Mouse (Mus musculus) midbrain, embryonic 16.5 days (tissue): ENCODE measurements at regions not wholly inside any gene's neighbourhood (a gene's known extent, or its start where the extent isn't known, plus 50 kb on each side); places are given as distances from the start of the nearest gene placed in this dataset.

Source experiments
- ATAC-seq: fragments of 200-750 bp; cut with Nextera tagmentation; 2 replicates; pipeline ENCODE4 v1.8.0; 2017; ENCODE audit warnings: moderate TSS enrichment
- H3K27ac ChIP-seq: fragments of 300-500 bp; sonication (generic); 2 replicates; pipeline ENCODE4 v1.5.1; 2014; ENCODE audit warnings: mild to moderate bottlenecking, low read length, mixed read lengths
- H3K27me3 ChIP-seq: fragments of 300-500 bp; sonication (generic); 2 replicates; pipeline ENCODE4 v1.6.1; 2014; ENCODE audit warnings: low read depth, low read length, mixed read lengths; ENCODE audit not compliant: control insufficient read depth, insufficient read depth
- H3K36me3 ChIP-seq: fragments of 300-500 bp; sonication (generic); 2 replicates; pipeline ENCODE4 v1.6.1; 2014; ENCODE audit warnings: mild to moderate bottlenecking, low read length, moderate library complexity, mixed read lengths; ENCODE audit not compliant: control insufficient read depth, insufficient read depth
- H3K4me1 ChIP-seq: fragments of 300-500 bp; sonication (generic); 2 replicates; pipeline ENCODE4 v1.6.1; 2014; ENCODE audit warnings: mild to moderate bottlenecking, low read length, mixed read lengths; ENCODE audit not compliant: control insufficient read depth, insufficient read depth
- H3K4me2 ChIP-seq: fragments of 300-500 bp; sonication (generic); 2 replicates; pipeline ENCODE4 v1.6.1; 2014; ENCODE audit warnings: mild to moderate bottlenecking, low read length, mixed read lengths
- H3K4me3 ChIP-seq: fragments of 300-500 bp; sonication (generic); 2 replicates; pipeline ENCODE4 v1.5.1; 2014; ENCODE audit warnings: low read depth, mild to moderate bottlenecking, low read length, moderate library complexity, mixed read lengths
- H3K9ac ChIP-seq: fragments of 300-500 bp; sonication (generic); 2 replicates; pipeline ENCODE4 v1.6.1; 2014; ENCODE audit warnings: low read depth, low read length, mixed read lengths
- H3K9me3 ChIP-seq: fragments of 300-500 bp; sonication (generic); replicated peaks from 2 replicates; pipeline ENCODE4 v1.6.1; 2014; ENCODE audit warnings: mild to moderate bottlenecking, low read length, mixed read lengths; ENCODE audit not compliant: control insufficient read depth, poor library complexity, severe bottlenecking
- WGBS: fragments of 180-500 bp; shearing (Covaris S2); extraction: QIAGEN DNeasy Blood & Tissue Kit; methylation state at CpG from one replicate; pipeline ENCODE4 v1.1.7; 2014; 5-methylcytosine and 5-hydroxymethylcytosine counted together

DNA sequence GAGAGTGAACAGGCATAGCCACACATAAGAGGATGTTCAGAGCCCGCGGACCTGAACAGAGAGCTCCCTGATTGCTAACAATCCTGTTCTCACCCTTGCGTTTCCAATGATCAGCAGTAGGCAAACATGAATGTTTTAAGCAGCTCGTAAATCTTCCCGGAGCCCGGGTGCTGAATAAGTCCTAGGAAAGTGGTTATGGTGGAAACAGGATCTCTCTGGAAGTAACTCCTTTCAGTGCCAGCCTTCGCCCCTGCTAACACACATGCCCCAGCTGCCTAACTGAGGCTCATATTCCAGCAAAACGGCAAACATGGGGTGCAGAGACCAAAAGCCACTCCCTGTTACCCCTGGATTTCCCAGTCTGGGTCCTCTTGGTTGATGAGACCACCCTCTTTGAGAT, 135.5 kb upstream of the Spag17 start:
- 86% methylated on average over 8 of the region's 8 CpGs for WGBS

DNA sequence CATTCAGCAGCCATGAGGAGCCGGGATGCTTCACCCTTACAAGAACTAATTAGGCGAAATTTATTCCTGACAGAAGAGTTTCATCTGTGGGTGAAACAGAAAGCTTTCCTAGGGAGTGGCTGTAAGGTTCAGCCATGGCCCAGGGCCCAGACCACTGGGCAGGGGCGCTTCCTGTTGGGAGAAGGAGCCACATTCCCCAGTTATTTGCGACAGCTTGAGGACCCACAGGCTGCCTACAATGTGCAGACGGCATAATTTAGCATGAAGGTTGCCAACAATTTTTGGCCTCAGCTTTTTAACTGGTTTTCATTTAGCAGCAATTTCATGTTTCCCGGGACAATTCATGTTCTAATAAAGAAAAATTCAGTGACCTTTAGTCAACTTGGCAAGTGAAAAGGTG, 106.7 kb upstream of the Spag17 start:
- Histone ChIP-seq H3K36me3 (no peaks in the 10 kb centered on the region), H3K4me3 (no peak overlapping the region), H3K27me3 (no peaks in the 10 kb centered on the region), H3K4me2 (no peak overlapping the region), H3K9me3 (no peaks in the 10 kb centered on the region), H3K4me1 (no peaks in the 10 kb centered on the region), H3K9ac (no peak overlapping the region), H3K27ac (no peak overlapping the region)
- WGBS: 80% methylated on average over 6 of the region's 6 CpGs
- ATAC-seq: no peak

More for the DNA sequence above, 135.5 kb upstream of the Spag17 start:
- no peak for ATAC-seq
- Histone ChIP-seq H3K4me2 (no peak overlapping the region), H3K4me1 (no peaks in the 10 kb centered on the region), H3K27me3 (no peaks in the 10 kb centered on the region), H3K27ac (no peak overlapping the region), H3K36me3 (no peaks in the 10 kb centered on the region), H3K9me3 (no peaks in the 10 kb centered on the region), H3K9ac (no peak overlapping the region), H3K4me3 (no peak overlapping the region)

DNA sequence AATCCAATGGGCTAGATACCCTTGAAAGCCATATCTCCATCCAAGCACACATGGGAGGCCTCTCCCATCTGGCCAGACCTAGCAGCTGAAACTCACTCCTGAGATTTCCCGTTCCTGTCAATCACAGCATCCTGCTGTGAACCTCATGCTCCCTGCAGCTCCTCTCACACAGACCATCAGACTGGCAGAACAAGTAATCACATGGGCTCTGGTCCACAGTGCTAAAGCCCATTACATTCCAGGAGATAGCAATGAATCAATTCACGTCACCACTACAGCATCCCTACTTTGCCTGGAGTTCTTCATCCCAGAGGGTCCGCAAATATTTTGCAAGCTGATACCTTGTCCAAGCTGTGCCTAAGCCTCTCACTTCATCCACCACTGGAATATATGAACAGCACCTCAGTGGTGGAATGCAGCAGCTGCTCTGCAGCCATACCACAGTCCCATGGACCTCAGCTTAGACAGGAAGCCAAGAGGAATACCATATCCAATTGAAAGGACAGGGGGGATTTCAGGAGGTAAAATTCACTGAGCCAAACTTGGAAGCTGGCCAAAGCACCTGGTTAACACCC, 99.2 kb upstream of the Spag17 start:
- ATAC-seq: no peak
- Histone ChIP-seq H3K27ac (no peak overlapping the region), H3K4me1 (no peaks in the 10 kb centered on the region), H3K9me3 (no peaks in the 10 kb centered on the region), H3K9ac (no peak overlapping the region), H3K4me2 (no peak overlapping the region), H3K27me3 (no peaks in the 10 kb centered on the region), H3K36me3 (no peaks in the 10 kb centered on the region), H3K4me3 (no peak overlapping the region)
- 68% methylated on average over 3 of the region's 3 CpGs for WGBS

DNA sequence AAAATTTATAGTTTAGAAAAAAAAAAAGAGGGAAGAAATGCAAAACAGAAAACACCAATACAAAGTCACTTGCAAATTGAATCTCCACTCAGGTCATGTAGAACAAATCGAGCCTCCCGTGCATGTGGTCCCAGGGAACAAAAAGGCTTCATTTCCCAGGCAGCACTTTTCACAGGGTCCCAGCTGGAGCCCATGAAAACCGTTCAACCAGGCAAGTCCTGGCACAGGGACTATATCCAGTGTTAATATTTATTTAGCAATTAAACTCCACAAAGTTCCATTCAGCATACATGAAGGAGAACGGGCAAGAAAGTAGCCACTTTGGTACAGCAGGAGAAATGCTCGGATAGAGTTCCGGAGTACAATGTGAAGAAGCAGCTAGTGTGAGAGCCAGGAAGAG, 93.9 kb upstream of the Spag17 start:
- no peak for ATAC-seq
- Histone ChIP-seq H3K27ac (no peak overlapping the region), H3K4me2 (no peak overlapping the region), H3K4me3 (no peak overlapping the region), H3K4me1 (no peaks in the 10 kb centered on the region), H3K27me3 (no peaks in the 10 kb centered on the region), H3K36me3 (no peaks in the 10 kb centered on the region), H3K9me3 (no peaks in the 10 kb centered on the region), H3K9ac (no peak overlapping the region)
- 47% methylated on average over 6 of the region's 6 CpGs for WGBS

DNA sequence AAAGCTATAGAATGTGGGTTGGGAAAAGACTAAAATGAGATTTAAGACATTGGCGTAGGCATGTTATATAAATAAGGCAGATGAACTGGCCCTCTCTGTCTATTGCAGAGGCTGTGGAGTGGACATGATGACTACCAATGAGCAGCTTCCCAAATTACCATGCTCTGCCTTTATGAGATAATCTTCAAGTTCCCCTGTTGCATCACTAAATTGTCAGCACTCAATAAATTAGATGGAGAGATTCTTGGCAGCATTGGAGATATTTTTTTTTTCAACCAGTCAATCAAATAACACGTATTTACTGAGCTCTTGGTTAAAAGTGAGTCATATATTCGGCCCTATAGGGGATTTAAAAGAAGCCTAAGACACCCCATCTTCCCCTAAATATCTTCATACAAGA, 91.6 kb upstream of the Spag17 start:
- H3K4me3 ChIP-seq: no peak overlapping the region
- H3K4me2 ChIP-seq: no peak overlapping the region
- H3K27ac ChIP-seq: no peak overlapping the region
- WGBS: 88% methylated on average over 3 of the region's 3 CpGs
- no peaks in the 10 kb centered on the region for H3K9me3 ChIP-seq
- ATAC-seq: no peak
- no peak overlapping the region for H3K9ac ChIP-seq
- no peaks in the 10 kb centered on the region for H3K36me3 ChIP-seq
- H3K4me1 ChIP-seq: no peaks in the 10 kb centered on the region
- no peaks in the 10 kb centered on the region for H3K27me3 ChIP-seq

DNA sequence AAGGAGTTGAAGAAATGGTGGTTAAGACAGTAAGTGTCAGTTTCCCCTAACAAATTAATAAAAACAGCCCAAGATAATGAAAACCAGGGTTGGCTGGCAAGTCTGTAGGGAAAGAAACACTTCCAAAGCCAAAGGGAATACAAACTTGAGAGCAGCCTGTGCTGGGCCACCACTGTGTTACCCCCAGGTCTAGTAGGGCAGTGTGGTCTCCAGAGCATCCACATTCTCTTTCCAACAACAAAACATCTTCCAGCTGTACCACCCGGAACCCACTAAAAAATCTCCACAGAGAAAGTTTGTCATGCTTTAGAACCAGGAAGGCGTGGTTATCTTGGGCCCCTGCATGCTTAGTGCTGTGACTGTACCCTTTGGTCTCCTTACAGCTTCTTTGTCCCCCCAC, 89.4 kb upstream of the Spag17 start:
- Histone ChIP-seq H3K4me2 (no peak overlapping the region), H3K9me3 (no peaks in the 10 kb centered on the region), H3K36me3 (no peaks in the 10 kb centered on the region), H3K4me1 (no peaks in the 10 kb centered on the region), H3K9ac (no peak overlapping the region), H3K27ac (no peak overlapping the region), H3K27me3 (no peaks in the 10 kb centered on the region), H3K4me3 (no peak overlapping the region)
- no peak for ATAC-seq
- WGBS: 88% methylated on average over 2 of the region's 2 CpGs

DNA sequence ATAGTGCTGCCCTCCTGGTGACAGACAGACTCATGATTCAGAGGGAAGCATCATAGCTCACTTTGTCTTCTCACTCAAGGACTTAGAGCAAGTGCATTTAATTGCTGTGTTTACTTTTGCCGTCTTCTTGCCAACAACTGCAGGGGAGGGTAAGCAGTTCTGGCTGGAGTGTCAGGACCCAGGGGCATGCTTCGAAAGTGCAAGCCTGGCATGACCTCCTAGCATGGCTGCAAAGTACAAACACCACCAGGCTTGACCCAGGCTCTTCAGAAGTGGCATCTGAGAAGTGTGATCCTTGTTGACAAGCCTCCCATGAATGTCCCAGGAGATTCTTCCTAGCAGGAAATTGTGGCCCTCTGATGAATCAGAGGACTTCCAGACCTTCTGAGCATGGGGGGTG, 87.4 kb upstream of the Spag17 start:
- no peaks in the 10 kb centered on the region for H3K27me3 ChIP-seq
- ATAC-seq: no peak

DNA sequence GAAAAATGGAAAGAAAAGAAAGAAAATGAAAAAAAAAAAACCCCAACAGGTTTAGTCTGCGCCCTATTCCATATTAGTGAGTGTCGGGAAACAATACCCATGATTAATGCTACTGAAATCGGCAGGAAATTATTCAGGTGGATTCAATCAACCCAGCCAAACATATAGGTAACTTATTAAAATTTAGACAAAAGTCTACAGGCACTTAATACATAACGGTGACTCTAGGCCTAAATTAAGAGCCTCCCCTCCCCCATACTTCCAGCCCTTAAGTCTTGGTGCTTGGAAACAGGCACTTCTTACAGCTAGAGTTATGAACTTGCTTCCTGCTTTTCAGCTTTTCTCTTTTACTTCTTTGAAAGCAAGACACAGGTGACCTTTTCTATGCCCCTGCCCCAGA, 74.7 kb upstream of the Spag17 start:
- H3K4me3 ChIP-seq: no peak overlapping the region
- H3K9me3 ChIP-seq: no peaks in the 10 kb centered on the region
- H3K4me1 ChIP-seq: no peaks in the 10 kb centered on the region
- H3K36me3 ChIP-seq: no peaks in the 10 kb centered on the region
- no peak overlapping the region for H3K4me2 ChIP-seq
- no peak for ATAC-seq
- WGBS: 85% methylated on average over 4 of the region's 4 CpGs
- H3K27me3 ChIP-seq: no peaks in the 10 kb centered on the region
- no peak overlapping the region for H3K9ac ChIP-seq
- no peak overlapping the region for H3K27ac ChIP-seq

More for the DNA sequence above, 87.4 kb upstream of the Spag17 start:
- 77% methylated on average over 2 of the region's 2 CpGs for WGBS
- no peaks in the 10 kb centered on the region for H3K9me3 ChIP-seq
- no peak overlapping the region for H3K9ac ChIP-seq
- H3K4me2 ChIP-seq: no peak overlapping the region
- H3K36me3 ChIP-seq: no peaks in the 10 kb centered on the region
- no peak overlapping the region for H3K27ac ChIP-seq
- H3K4me3 ChIP-seq: no peak overlapping the region
- no peaks in the 10 kb centered on the region for H3K4me1 ChIP-seq

DNA sequence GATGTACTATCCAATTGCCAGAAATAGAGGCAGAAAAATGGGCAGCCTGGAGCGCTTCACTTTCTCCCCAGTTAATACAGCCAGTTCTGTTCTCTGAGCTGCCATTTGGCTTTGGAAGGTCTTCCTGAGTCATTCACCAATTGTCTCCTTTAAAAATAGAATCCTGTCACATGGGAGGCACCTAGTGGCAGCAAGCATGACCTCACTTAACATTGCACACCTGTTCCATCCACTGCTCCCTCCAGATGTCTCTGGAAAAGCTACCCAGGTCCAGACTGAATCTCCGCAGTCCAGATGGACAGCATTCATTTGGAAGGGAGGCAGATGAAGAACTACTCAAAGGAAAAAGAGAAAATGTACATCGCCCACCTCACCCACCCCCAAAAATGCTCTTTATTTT, 73.9 kb upstream of the Spag17 start:
- no peaks in the 10 kb centered on the region for H3K9me3 ChIP-seq
- no peaks in the 10 kb centered on the region for H3K27me3 ChIP-seq
- H3K36me3 ChIP-seq: no peaks in the 10 kb centered on the region
- H3K4me1 ChIP-seq: no peaks in the 10 kb centered on the region
- no peak for ATAC-seq
- H3K4me2 ChIP-seq: no peak overlapping the region
- H3K27ac ChIP-seq: no peak overlapping the region
- H3K4me3 ChIP-seq: no peak overlapping the region
- H3K9ac ChIP-seq: no peak overlapping the region
- WGBS: 90% methylated on average over 3 of the region's 3 CpGs
